Mouse (Mus musculus) monocyte, adult 5-6 weeks (primary cell): ENCODE results near the gene Frat2. TPM values are rescaled to one million over a fixed set of nuclear protein-coding genes. Genes with fewer than 3 reads are reported as not detected.
A peak's percentile ranks its signal among the peaks of the same experiment; 100 is the strongest.

Experiments used
- ATAC-seq: fragments of 153-309, 156-312 bp; replicated peaks from 2 replicates; pipeline ENCODE4 v1.8.0; 2017; ENCODE audit warnings: mild to moderate bottlenecking; ENCODE audit not compliant: low TSS enrichment, insufficient number of reproducible peaks, severe bottlenecking, poor library complexity, low FRiP score
- total RNA-seq: library from RNA; stranded (forward); fragments of 200-1000, 200-491, 200-594 nt; gene quantifications from 3 replicates; pipeline ENCODE4 v1.2.3, GENCODE M21; 2017

Frat2 gene
- total RNA-seq, 1 experiment from 2014 or later: 21.5 TPM

- ATAC-seq: no peak
Observed at GRCm38 (mm10) chr19:41800451-41800850, 47.5 kb downstream of the Frat2 start.

- ATAC-seq: no peak
Observed at GRCm38 (mm10) chr19:41797536-41797935, 50.4 kb downstream of the Frat2 start.

DNA sequence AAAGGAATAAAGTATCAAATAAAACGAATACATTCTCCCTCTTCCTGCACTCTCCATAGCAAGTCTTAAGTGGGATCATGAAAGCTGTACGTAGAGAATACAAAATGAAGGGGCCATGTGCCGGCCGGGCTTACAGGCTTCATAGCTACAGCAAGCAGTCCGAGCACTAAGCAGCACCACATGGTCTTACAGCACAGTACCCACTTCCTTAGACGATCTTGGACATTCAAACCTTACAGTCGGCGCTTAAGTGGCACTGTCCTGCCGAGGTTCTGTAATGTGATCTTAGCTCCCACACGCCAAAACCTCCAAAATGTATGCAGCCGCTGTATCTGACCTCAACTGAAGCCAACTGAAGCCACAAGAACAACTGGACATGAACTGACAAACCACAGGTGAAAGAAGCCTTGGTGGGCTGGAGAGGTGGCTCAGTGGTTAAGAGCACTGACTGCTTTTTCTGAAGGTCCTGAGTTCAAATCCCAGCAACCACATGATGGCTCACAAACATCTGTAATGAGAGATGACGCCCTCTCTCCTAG lies 51.1 kb downstream of the Frat2 start:
- ATAC-seq: 0 out of 2 replicates have a peak, but pooled peaks have one; percentile 30

GRCm38 (mm10) chr19:41796148-41796760 lies 51.7 kb downstream of the Frat2 start:
- ATAC-seq: no peak

Other genes starting within 250 kb of the Frat2 start
- gene Slit1, start 104.5 kb downstream of the Frat2 start, total RNA-seq: not detected in 3 replicates
- gene Arhgap19, start 46.1 kb downstream of the Frat2 start, total RNA-seq: 1.1 to 2.3 TPM (median 1.9 TPM) in 3 replicates
- 21.9 to 24.9 TPM (median 22.4 TPM) in 3 replicates for gene Frat1, start 18.2 kb downstream of the Frat2 start, total RNA-seq
- 5.1 to 7.7 TPM (median 7.6 TPM) in 3 replicates for gene Rrp12, start 48.0 kb upstream of the Frat2 start, total RNA-seq
- 117 to 136 TPM (median 120 TPM) in 3 replicates for gene Pgam1, start 63.8 kb upstream of the Frat2 start, total RNA-seq
- 28.8 to 32.4 TPM (median 31.4 TPM) in 3 replicates for gene Exosc1, start 85.3 kb upstream of the Frat2 start, total RNA-seq
- 15.5 to 26.4 TPM (median 23.1 TPM) in 3 replicates for gene Zdhhc16, start 85.3 kb upstream of the Frat2 start, total RNA-seq
- 18.6 to 55.2 TPM (median 41.6 TPM) in 3 replicates for gene Mms19, start 133.0 kb upstream of the Frat2 start, total RNA-seq
- gene Ubtd1, start 133.6 kb upstream of the Frat2 start, total RNA-seq: 8.2 to 10.9 TPM (median 10.0 TPM) in 3 replicates
- not detected in 3 replicates for gene Ankrd2, start 187.9 kb upstream of the Frat2 start, total RNA-seq
- gene Hoga1, start 197.5 kb upstream of the Frat2 start, total RNA-seq: not detected in 3 replicates
- gene 4933411K16Rik, start 204.1 kb upstream of the Frat2 start, total RNA-seq: 0.43 to 0.67 TPM in 2 of 3 replicates, not detected in the other
- not detected in 3 replicates for gene Morn4, start 238.2 kb upstream of the Frat2 start, total RNA-seq
- 12.4 to 19.9 TPM (median 16.8 TPM) in 3 replicates for gene Pi4k2a, start 242.3 kb upstream of the Frat2 start, total RNA-seq